Mouse (Mus musculus) myocyte (in vitro differentiated cells): ENCODE results near the gene Tmem33.

Experiments used
- CEBPB ChIP-seq: IDR thresholded peaks from 2 replicates; pipeline ENCODE4 v1.6.1; 2011; ENCODE audit warnings: mild to moderate bottlenecking, moderate library complexity; ENCODE audit not compliant: poor library complexity, insufficient read depth, severe bottlenecking
- E2F4 ChIP-seq: IDR thresholded peaks from one replicate; pipeline ENCODE4 v1.6.1; 2011; ENCODE audit warnings: mild to moderate bottlenecking, control low read depth, moderate library complexity; ENCODE audit not compliant: insufficient read depth
- MAX ChIP-seq: IDR thresholded peaks from one replicate; pipeline ENCODE4 v1.6.1; 2011; ENCODE audit warnings: low read depth, mild to moderate bottlenecking, control low read depth
- MYOD1 ChIP-seq, 3 experiments: IDR thresholded peaks; one replicate each; pipeline ENCODE4 v1.6.1; 2011; ENCODE audit warnings: control low read depth in 2 of 3, low read depth in 2 of 3, mild to moderate bottlenecking in 2 of 3, moderate library complexity in 1 of 3; ENCODE audit not compliant: insufficient read length in 2 of 3, control insufficient read depth in 1 of 3
- MYOG ChIP-seq, 3 experiments: IDR thresholded peaks; one replicate each; pipeline ENCODE4 v1.6.1; 2011; ENCODE audit warnings: control low read depth in 2 of 3, low read depth in 2 of 3, mild to moderate bottlenecking in 2 of 3; ENCODE audit not compliant: insufficient read length in 2 of 3, control insufficient read depth in 1 of 3, insufficient read depth in 1 of 3
- POLR2A ChIP-seq: IDR thresholded peaks from one replicate; pipeline ENCODE4 v1.6.1; 2011; ENCODE audit warnings: low read depth, mild to moderate bottlenecking, control low read depth, moderate library complexity; ENCODE audit not compliant: insufficient read length
- POLR2AphosphoS2 ChIP-seq: IDR thresholded peaks from one replicate; pipeline ENCODE4 v1.6.1; 2011; ENCODE audit warnings: low read depth, control low read depth; ENCODE audit not compliant: insufficient read length
- TCF12 ChIP-seq: IDR thresholded peaks from one replicate; pipeline ENCODE4 v1.6.1; 2011; ENCODE audit warnings: mild to moderate bottlenecking, control low read depth; ENCODE audit not compliant: poor library complexity, insufficient read depth, severe bottlenecking
- TCF3 ChIP-seq: IDR thresholded peaks from one replicate; pipeline ENCODE4 v1.6.1; 2011; ENCODE audit warnings: low read depth, control low read depth; ENCODE audit not compliant: insufficient read length
- USF1 ChIP-seq: IDR thresholded peaks from one replicate; pipeline ENCODE4 v1.6.1; 2011; ENCODE audit warnings: low read depth, mild to moderate bottlenecking, control low read depth, moderate library complexity

- TF ChIP-seq POLR2A = no peak
- no peak for TF ChIP-seq TCF12
- TF ChIP-seq MYOG (IDR thresholded peaks at IDR 0.05; ENCODE audit: control insufficient read depth in 1 of 3, insufficient read depth in 1 of 3, insufficient read length in 2 of 3, low read depth in 2 of 3) = no peak
- TF ChIP-seq MYOD1 (IDR thresholded peaks at IDR 0.05; ENCODE audit: control insufficient read depth in 1 of 3, insufficient read length in 2 of 3, low read depth in 2 of 3) = no peak
- TF ChIP-seq USF1 = no peak
- no peak for TF ChIP-seq MAX
- no peak for TF ChIP-seq POLR2AphosphoS2
- no peak for TF ChIP-seq E2F4
- TF ChIP-seq TCF3 = no peak
- TF ChIP-seq CEBPB = no peak
These were observed 44.2 kb upstream of the Tmem33 start for GRCm38 (mm10) chr5:67216031-67216778.
